Mouse (Mus musculus) lung, postnatal 14 days (tissue): ENCODE data around the gene Gm43518.

Experiments
- DNase-seq: peaks from one replicate; pipeline ENCODE4 v3.0.0; 2021

Gene Gm43518

GRCm38 (mm10) chr5:123933957-123934591 is 6.9 kb downstream of the Gm43518 start:
- DNase-seq, result no peak

GRCm38 (mm10) chr5:123935931-123936330 is 8.7 kb downstream of the Gm43518 start:
- DNase-seq, result no peak

- no peak for DNase-seq
Observed at GRCm38 (mm10) chr5:123938479-123938878, 11.3 kb downstream of the Gm43518 start.

- DNase-seq, result no peak
Observed at GRCm38 (mm10) chr5:123946546-123946945, 19.3 kb downstream of the Gm43518 start.

GRCm38 (mm10) chr5:123947041-123947761 is 20.0 kb downstream of the Gm43518 start:
- DNase-seq, result peak; percentile 50

GRCm38 (mm10) chr5:123952365-123953045 is 25.3 kb downstream of the Gm43518 start:
- no peak for DNase-seq

- DNase-seq, result no peak
Observed at GRCm38 (mm10) chr5:123957213-123957612, 30.0 kb downstream of the Gm43518 start.

- no peak for DNase-seq
Observed at GRCm38 (mm10) chr5:123959018-123959417, 31.8 kb downstream of the Gm43518 start.

GRCm38 (mm10) chr5:123960129-123960528 is 32.9 kb downstream of the Gm43518 start:
- no peak for DNase-seq

GRCm38 (mm10) chr5:123961046-123961445 is 33.8 kb downstream of the Gm43518 start:
- no peak for DNase-seq

GRCm38 (mm10) chr5:123964208-123964607 is 37.0 kb downstream of the Gm43518 start:
- DNase-seq, result no peak

GRCm38 (mm10) chr5:123966759-123967158 is 39.5 kb downstream of the Gm43518 start:
- DNase-seq, result no peak

- no peak for DNase-seq
Observed at GRCm38 (mm10) chr5:123968468-123968867, 41.2 kb downstream of the Gm43518 start.

- no peak for DNase-seq
Observed at GRCm38 (mm10) chr5:123969216-123969615, 42.0 kb downstream of the Gm43518 start.

GRCm38 (mm10) chr5:123970576-123970975 is 43.4 kb downstream of the Gm43518 start:
- DNase-seq, result no peak

- DNase-seq, result no peak
Observed at GRCm38 (mm10) chr5:123972453-123972852, 45.2 kb downstream of the Gm43518 start.

GRCm38 (mm10) chr5:123973299-123974178 is 46.3 kb downstream of the Gm43518 start, which contains the start of gene Hip1r:
Hip1r (plus strand) TSS chr5:123973628.
- peak; percentile 86 for DNase-seq

GRCm38 (mm10) chr5:123974179-123974485 is 46.9 kb downstream of the Gm43518 start:
- peak; percentile 32 for DNase-seq

- peak; percentile 35 for DNase-seq
Observed at GRCm38 (mm10) chr5:123974616-123975111, 47.4 kb downstream of the Gm43518 start.

GRCm38 (mm10) chr5:123975668-123976180 is 48.5 kb downstream of the Gm43518 start:
- DNase-seq, result peak; percentile 62

GRCm38 (mm10) chr5:123977231-123977630 is 50.0 kb downstream of the Gm43518 start:
- no peak for DNase-seq

GRCm38 (mm10) chr5:123978131-123978530 is 50.9 kb downstream of the Gm43518 start:
- no peak for DNase-seq
